Mouse (Mus musculus) lung, postnatal 0 days (tissue): ENCODE results near the gene Mcoln2.

ENCODE experiments used
- CTCF ChIP-seq: IDR thresholded peaks from 2 replicates; pipeline ENCODE4 v1.5.1; 2016; ENCODE audit warnings: antibody characterized with exemption, mild to moderate bottlenecking
- EP300 ChIP-seq: IDR thresholded peaks from 2 replicates; pipeline ENCODE4 v1.6.1; 2016; ENCODE audit warnings: antibody characterized with exemption, mild to moderate bottlenecking, control low read depth

DNA sequence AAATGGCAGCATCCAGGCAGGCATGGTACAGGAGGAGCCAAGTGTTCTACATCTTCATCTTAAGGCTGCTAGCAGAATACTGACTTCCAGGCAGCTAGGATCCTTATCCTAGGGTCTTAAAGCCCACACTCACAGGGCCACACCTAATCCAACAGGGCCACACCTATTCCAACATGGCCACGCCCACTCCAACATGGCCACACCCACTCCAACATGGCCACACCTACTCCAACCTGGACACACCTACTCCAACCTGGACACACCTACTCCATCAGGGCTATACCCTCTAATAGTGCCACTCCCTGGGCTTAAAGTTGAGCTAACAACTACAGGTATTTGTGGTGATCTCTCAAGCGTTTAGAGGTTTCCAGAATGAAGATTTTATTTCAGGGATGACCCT, 30.7 kb downstream of the Mcoln2 start:
- TF ChIP-seq CTCF (no peak), EP300 (no peak)
